Comparison of ENCODE assay signal across 11 mouse cellular contexts in the genomic region with DNA sequence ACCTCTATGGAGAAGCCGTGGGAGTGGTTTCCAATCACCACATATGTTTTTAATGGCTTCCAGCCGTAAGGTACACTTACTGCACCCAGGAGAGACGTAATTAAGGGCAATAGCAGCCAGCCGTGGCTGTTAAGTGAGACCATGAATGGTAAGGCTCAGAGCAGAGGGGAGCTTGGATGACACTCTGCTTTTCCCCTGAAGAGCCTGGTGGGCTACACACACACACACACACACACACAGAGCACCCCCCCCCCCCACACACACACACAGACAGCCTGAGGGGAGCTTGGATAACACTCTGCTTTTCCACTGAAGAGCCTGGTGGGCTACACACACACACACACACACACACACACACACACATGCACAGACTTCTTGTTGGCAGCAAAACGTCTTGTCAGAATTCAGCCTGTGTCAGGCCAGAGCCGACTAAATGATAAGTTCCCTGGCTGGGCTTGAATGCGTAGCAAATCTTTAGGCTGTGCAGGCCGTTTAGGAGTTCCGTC.
DNase-seq lines count a peak whose midpoint lies in the region; ATAC-seq and TF ChIP-seq lines count a peak whose summit lies in the region.
"Had no signal": no experiment of that assay in that cellular context is flagged by ENCODE, and none has a peak within 500 bp of the region (broad histone marks: within the 10 kb centered on the region; RNA-seq: fewer than 3 reads in every experiment).

No protein-coding gene starts in this region.

- no peaks in the 10 kb centered on the region for H3K9me3 ChIP-seq in heart, postnatal 0 days (replicated peaks; ENCODE audit: control insufficient read depth, low read length)
- H3K9me3 ChIP-seq in heart, embryonic 10.5 days: no peaks in the 10 kb centered on the region
- H3K9me3 ChIP-seq in midbrain, embryonic 13.5 days: no peaks in the 10 kb centered on the region
- H3K9me3 ChIP-seq: megakaryocyte, embryonic 14.5 days had no signal

- 52% methylated on average over 9 of the region's 9 CpGs for WGBS in heart, postnatal 0 days
- WGBS in heart, embryonic 10.5 days: 51% methylated on average over 9 of the region's 9 CpGs
- 54% methylated on average over 9 of the region's 9 CpGs for WGBS in midbrain, embryonic 13.5 days

- H3K27me3 ChIP-seq in heart, postnatal 0 days (ENCODE audit: control insufficient read depth, insufficient read depth, low read length): no peaks in the 10 kb centered on the region
- H3K27me3 ChIP-seq in heart, embryonic 10.5 days (ENCODE audit: insufficient read depth, poor library complexity, severe bottlenecking): no peaks in the 10 kb centered on the region
- no peaks in the 10 kb centered on the region for H3K27me3 ChIP-seq in midbrain, embryonic 13.5 days
- H3K27me3 ChIP-seq: megakaryocyte, embryonic 14.5 days had no signal

- TF ChIP-seq EP300 in heart, postnatal 0 days (IDR thresholded peaks at IDR 0.05; ENCODE audit: low read depth): no peak

- no peak overlapping the region for H3K4me3 ChIP-seq in heart, postnatal 0 days (ENCODE audit: low read depth, low read length)
- no peak overlapping the region for H3K4me3 ChIP-seq in heart, embryonic 10.5 days
- H3K4me3 ChIP-seq in midbrain, embryonic 13.5 days (replicated peaks): no peak overlapping the region
- H3K4me3 ChIP-seq: heart, adult 2 months; megakaryocyte, embryonic 14.5 days had no signal

- no peak overlapping the region for H3K4me2 ChIP-seq in heart, postnatal 0 days (ENCODE audit: low read depth, low read length)
- H3K4me2 ChIP-seq in midbrain, embryonic 13.5 days (replicated peaks): no peak overlapping the region

- peaks cover 16% of the 10 kb centered on the region for H3K4me1 ChIP-seq in heart, postnatal 0 days (ENCODE audit: control insufficient read depth, insufficient read depth)
- H3K4me1 ChIP-seq in heart, embryonic 10.5 days: peaks cover 42% of the 10 kb centered on the region
- peaks cover 32% of the 10 kb centered on the region for H3K4me1 ChIP-seq in midbrain, embryonic 13.5 days (replicated peaks)

- peak; percentile 13; the same call in 1 of the 2 replicates for ATAC-seq in heart, postnatal 0 days (ENCODE audit: insufficient read depth, low read depth)
- ATAC-seq in midbrain, embryonic 13.5 days: peak; percentile 66
- ATAC-seq in megakaryocyte, adult 5-6 weeks (ENCODE audit: poor library complexity, severe bottlenecking): no peak

- no peaks in the 10 kb centered on the region for H3K36me3 ChIP-seq in heart, postnatal 0 days (replicated peaks; ENCODE audit: control insufficient read depth, insufficient read depth, low read length)
- no peaks in the 10 kb centered on the region for H3K36me3 ChIP-seq in heart, embryonic 10.5 days
- H3K36me3 ChIP-seq in midbrain, embryonic 13.5 days: peaks cover 6% of the 10 kb centered on the region; the same call in 1 of the 2 replicates

- no peak overlapping the region for H3K27ac ChIP-seq in heart, postnatal 0 days (ENCODE audit: low read depth)
- H3K27ac ChIP-seq in heart, embryonic 10.5 days: no peak overlapping the region
- peak overlapping the region; percentile 75 for H3K27ac ChIP-seq in midbrain, embryonic 13.5 days
- H3K27ac ChIP-seq: heart, adult 2 months had no signal

- TF ChIP-seq CTCF in heart, postnatal 0 days (IDR thresholded peaks at IDR 0.05; ENCODE audit: low read depth): no peak

- DNase-seq in heart, postnatal 0 days (ENCODE audit: low spot score): peak; percentile 13
- no peak for DNase-seq in heart, embryonic 10.5 days (ENCODE audit: low spot score)
- DNase-seq in embryo, embryonic 10.5 days (ENCODE audit: low spot score): peak; percentile 81
- DNase-seq in forelimb bud, embryonic 11.5 days (ENCODE audit: low read depth, low spot score): peak; percentile 88
- DNase-seq in urinary bladder, postnatal 14 days (ENCODE audit: low spot score): no peak
- no peak for DNase-seq in urinary bladder, postnatal 10 days (ENCODE audit: low spot score)
- DNase-seq: heart, adult 2 months; thymus, postnatal 14 days had no signal

- H3K9ac ChIP-seq in heart, postnatal 0 days (replicated peaks; ENCODE audit: low read depth, low read length): no peak overlapping the region
- no peak overlapping the region for H3K9ac ChIP-seq in midbrain, embryonic 13.5 days (replicated peaks)

Comparison
In these comparisons a context has a peak if more than half of its experiments do, and no peak if none do; other contexts are left out.
1. DNase-seq: peak in heart, postnatal 0 days (single experiment), embryo, embryonic 10.5 days (single experiment) and forelimb bud, embryonic 11.5 days (single experiment); none in heart, embryonic 10.5 days (single experiment), urinary bladder, postnatal 14 days (single experiment) and urinary bladder, postnatal 10 days (single experiment).